Mouse (Mus musculus) C3H10T1/2 (cell line): ENCODE measurements around the gene Mtcl1. TPM values are rescaled to one million over a fixed set of nuclear protein-coding genes. Genes with fewer than 3 reads are reported as not detected.

ENCODE experiments used
- polyA plus RNA-seq, 2 experiments: library from polyadenylated mRNA; unstranded; fragments of >200 nt; fragmentation: generic; extraction: Trizol; gene quantifications; one replicate each; pipeline ENCODE4 v1.2.1; 2012; ENCODE audit warnings: missing spikeins in 2 of 2

Gene Mtcl1
- polyA plus RNA-seq = 1 to 10 TPM; 2.4 to 3.7 TPM

DNA sequence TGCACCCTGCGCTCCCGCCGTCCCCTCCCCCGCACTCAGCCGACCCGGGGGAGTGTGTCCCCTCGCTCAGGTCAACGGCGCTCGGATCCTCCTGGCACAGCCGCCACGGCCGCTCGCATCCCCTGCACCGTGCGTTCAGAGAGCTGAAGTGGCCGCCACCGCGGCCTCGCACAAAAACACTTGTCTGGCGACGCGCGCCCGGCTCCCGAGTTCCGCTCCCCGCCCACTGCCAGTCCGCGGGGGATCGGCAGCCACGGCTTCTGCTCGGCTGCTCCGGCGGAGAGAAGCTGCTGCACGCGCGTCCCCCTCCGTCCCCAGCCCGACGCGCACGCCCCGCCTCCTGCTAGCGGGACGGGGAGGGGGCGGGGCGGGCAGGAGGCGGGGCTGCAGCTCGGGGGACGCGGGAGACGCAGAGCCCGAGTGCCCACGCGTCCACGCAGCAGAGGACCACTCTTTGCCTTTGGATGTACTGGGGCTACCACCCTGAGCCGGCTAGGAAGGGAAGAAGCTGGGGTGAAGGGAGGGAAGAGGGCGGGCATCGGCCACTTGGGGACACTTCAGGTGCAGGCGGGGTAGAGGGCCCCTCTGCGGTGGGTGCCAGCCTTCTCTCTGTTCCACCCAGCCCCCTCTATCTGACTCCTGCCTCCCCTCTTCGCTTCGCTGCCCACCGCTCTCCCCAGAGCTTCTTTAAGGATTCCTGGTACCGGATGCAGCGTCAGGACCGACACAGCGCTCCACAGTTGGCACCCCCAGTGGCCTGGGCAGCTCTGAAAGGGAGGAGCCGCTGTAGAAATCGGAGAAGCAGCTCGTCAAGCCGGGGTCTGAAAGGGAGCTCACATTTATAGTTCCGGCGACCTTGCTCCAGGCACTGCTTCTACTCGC lies at the start of gene Mtcl1:
Gene Mtcl1, minus strand, starts transcription at position 291 of the 882 bp plus-strand sequence.

Other genes starting within 250 kb of the Mtcl1 start
- 10 to 100 TPM in 1 of 2 experiments, 1 to 10 TPM in 1; 6.0 to 47.4 TPM for gene Rab12, start 70.0 kb upstream of the Mtcl1 start, polyA plus RNA-seq
- gene Themis3, start 144.9 kb upstream of the Mtcl1 start, polyA plus RNA-seq = under 1 TPM; 0.06 to 0.11 TPM